Mouse (Mus musculus): ENCODE results near the gene Pcyox1. TPM values are rescaled to one million over a fixed set of nuclear protein-coding genes. Genes with fewer than 3 reads are reported as not detected.
A peak's percentile ranks its signal among the peaks of the same experiment; 100 is the strongest.

Gene Pcyox1
- polyA plus RNA-seq, 1 experiment from 2014 or later, result 99.8 TPM

GRCm38 (mm10) chr6:86373556-86373955 is 23.4 kb downstream of the Pcyox1 start:
- Histone ChIP-seq H3K4me1 (peaks cover 24% of the 10 kb centered on the region), H3K27me3 (no peaks in the 10 kb centered on the region), H3K36me3 (replicated peaks) (peaks cover 43% of the 10 kb centered on the region), H3K9ac (no peak overlapping the region), H3K27ac (no peak overlapping the region), H3K4me2 (0 out of 2 replicates have a peak overlapping the region, but pooled peaks have one; percentile 87), H3K9me3 (no peaks in the 10 kb centered on the region), H3K4me3 (replicated peaks) (no peak overlapping the region)
- ATAC-seq (ENCODE audit: low FRiP score), result no peak
- 93% methylated on average over 6 of the region's 6 CpGs for WGBS

GRCm38 (mm10) chr6:86371950-86372516 is 24.9 kb downstream of the Pcyox1 start:
- peak overlapping the region; percentile 87 for H3K4me2 ChIP-seq
- H3K9me3 ChIP-seq, result no peaks in the 10 kb centered on the region
- 4% methylated on average over 12 of the region's 12 CpGs for WGBS
- no peaks in the 10 kb centered on the region for H3K27me3 ChIP-seq
- H3K4me1 ChIP-seq, result peaks cover 24% of the 10 kb centered on the region
- peak overlapping the region; percentile 92 for H3K9ac ChIP-seq
- peaks cover 36% of the 10 kb centered on the region for H3K36me3 ChIP-seq (replicated peaks)
- peak overlapping the region; percentile 92; the same call in 1 of the 2 replicates for H3K27ac ChIP-seq
- no peak for ATAC-seq (ENCODE audit: low FRiP score)
- H3K4me3 ChIP-seq (replicated peaks), result peak overlapping the region; percentile 91

GRCm38 (mm10) chr6:86371340-86371911 is 25.5 kb downstream of the Pcyox1 start:
- H3K9ac ChIP-seq, result peak overlapping the region; percentile 92
- WGBS, result under 1% methylated on average over 50 of the region's 50 CpGs
- peak; percentile 96 for ATAC-seq (ENCODE audit: low FRiP score)
- peaks cover 27% of the 10 kb centered on the region for H3K4me1 ChIP-seq
- peak overlapping the region; percentile 87 for H3K4me2 ChIP-seq
- peak overlapping the region; percentile 91 for H3K4me3 ChIP-seq (replicated peaks)
- H3K36me3 ChIP-seq (replicated peaks), result peaks cover 30% of the 10 kb centered on the region
- no peaks in the 10 kb centered on the region for H3K9me3 ChIP-seq
- H3K27ac ChIP-seq, result peak overlapping the region; percentile 92
- no peaks in the 10 kb centered on the region for H3K27me3 ChIP-seq

DNA sequence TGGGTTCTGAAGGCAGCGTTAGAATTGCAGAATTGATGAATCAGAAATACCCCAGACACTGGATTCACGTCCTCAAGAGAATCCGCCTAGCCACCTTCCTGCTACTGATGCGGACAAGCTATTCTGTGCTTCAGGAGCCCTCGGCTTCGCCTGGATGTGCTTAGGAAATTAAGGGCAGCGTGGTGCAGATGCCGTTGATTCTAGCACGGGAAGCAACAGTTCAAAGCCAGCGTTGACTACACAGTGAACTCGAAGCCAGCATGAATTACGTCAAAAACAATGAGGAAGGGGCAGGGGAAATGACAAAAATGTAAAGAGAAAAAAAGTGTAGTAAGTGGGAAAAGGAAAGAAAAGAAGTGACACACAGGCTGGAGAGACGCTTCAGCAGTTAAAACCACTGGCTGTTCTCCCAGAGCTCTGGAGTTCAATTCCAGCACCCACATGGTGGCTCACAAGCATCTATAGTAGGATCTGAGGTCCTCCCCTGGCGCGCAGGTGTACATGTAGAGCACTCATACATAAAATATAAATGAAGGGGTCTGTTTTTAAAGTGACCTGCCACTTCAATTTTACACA is 26.1 kb downstream of the Pcyox1 start, which contains the start of gene Snrpg:
Snrpg (plus strand) TSS at position 541 of the 576 bp plus-strand sequence.
- 16% methylated on average over 15 of the region's 15 CpGs for WGBS
- H3K9me3 ChIP-seq, result no peaks in the 10 kb centered on the region
- H3K9ac ChIP-seq, result peak within 1 kb of the TSS; percentile 92
- peak within 1 kb of the TSS; percentile 91 for H3K4me3 ChIP-seq (replicated peaks)
- peak within 1 kb of the TSS; percentile 87 for H3K4me2 ChIP-seq
- peaks cover 25% of the 10 kb centered on the region for H3K36me3 ChIP-seq (replicated peaks)
- no peak for ATAC-seq (ENCODE audit: low FRiP score)
- peaks cover 33% of the 10 kb centered on the region for H3K4me1 ChIP-seq
- H3K27ac ChIP-seq, result peak within 1 kb of the TSS; percentile 92
- no peaks in the 10 kb centered on the region for H3K27me3 ChIP-seq

DNA sequence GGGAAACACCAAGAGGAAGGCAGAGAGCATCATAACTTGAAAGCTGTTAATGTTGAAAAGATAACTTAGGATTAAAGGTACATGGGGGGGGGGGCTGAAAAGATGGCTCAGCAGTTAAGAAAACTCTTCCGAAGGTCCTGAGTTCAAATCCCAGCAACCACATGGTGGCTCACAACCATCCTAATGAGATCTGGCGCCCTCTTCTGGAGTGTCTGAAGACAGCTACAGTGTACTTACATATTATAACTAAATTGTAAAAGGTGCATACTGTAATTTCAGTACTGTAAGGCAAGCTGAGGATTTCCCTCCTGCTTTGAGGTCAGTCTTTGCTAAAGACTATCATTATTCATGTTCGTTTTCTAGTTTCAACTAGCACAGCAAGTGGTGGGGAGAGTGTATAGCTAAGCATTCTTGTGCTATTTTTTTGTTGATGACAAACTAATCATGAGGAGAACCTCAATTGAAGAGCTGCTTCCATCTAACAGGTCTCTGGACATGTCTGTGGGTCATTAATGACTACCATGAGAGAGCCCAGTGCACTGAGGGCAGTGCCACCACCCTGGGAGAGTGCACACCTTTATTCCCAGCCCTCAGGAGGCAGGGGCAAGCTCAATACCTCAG is 26.8 kb downstream of the Pcyox1 start:
- Histone ChIP-seq H3K27ac (peak overlapping the region; percentile 92; the same call in 1 of the 2 replicates), H3K27me3 (no peaks in the 10 kb centered on the region), H3K4me1 (peaks cover 33% of the 10 kb centered on the region), H3K4me3 (replicated peaks) (no peak overlapping the region; the same call in 1 of the 2 replicates), H3K9me3 (no peaks in the 10 kb centered on the region), H3K9ac (peak overlapping the region; percentile 67; the same call in 1 of the 2 replicates), H3K4me2 (peak overlapping the region; percentile 87), H3K36me3 (replicated peaks) (peaks cover 24% of the 10 kb centered on the region)
- no peak for ATAC-seq (ENCODE audit: low FRiP score)
- WGBS, result 60% methylated on average over 3 of the region's 3 CpGs

- WGBS, result 90% methylated on average over 5 of the region's 5 CpGs
- no peak overlapping the region for H3K4me3 ChIP-seq (replicated peaks)
- no peak overlapping the region for H3K9ac ChIP-seq
- ATAC-seq (ENCODE audit: low FRiP score), result no peak
- no peak overlapping the region for H3K4me2 ChIP-seq
- H3K27me3 ChIP-seq, result no peaks in the 10 kb centered on the region
- peaks cover 16% of the 10 kb centered on the region for H3K36me3 ChIP-seq (replicated peaks)
- no peak overlapping the region for H3K27ac ChIP-seq
- no peaks in the 10 kb centered on the region for H3K9me3 ChIP-seq
- H3K4me1 ChIP-seq, result peaks cover 39% of the 10 kb centered on the region
These were observed 28.5 kb downstream of the Pcyox1 start for GRCm38 (mm10) chr6:86368479-86368878.

- Histone ChIP-seq H3K36me3 (replicated peaks) (peaks cover 14% of the 10 kb centered on the region), H3K4me3 (replicated peaks) (peak overlapping the region; percentile 72), H3K4me2 (peak overlapping the region; percentile 83), H3K4me1 (peaks cover 23% of the 10 kb centered on the region), H3K27me3 (no peaks in the 10 kb centered on the region), H3K9ac (peak overlapping the region; percentile 87), H3K9me3 (no peaks in the 10 kb centered on the region), H3K27ac (peak overlapping the region; percentile 76; the same call in 1 of the 2 replicates)
- no peak for ATAC-seq (ENCODE audit: low FRiP score)
- 81% methylated on average over 2 of the region's 2 CpGs for WGBS
These were observed 30.1 kb downstream of the Pcyox1 start for GRCm38 (mm10) chr6:86366853-86367249.

GRCm38 (mm10) chr6:86366125-86366852 is 30.7 kb downstream of the Pcyox1 start:
- H3K4me1 ChIP-seq, result peaks cover 23% of the 10 kb centered on the region
- ATAC-seq (ENCODE audit: low FRiP score), result no peak; the same call in 1 of the 2 replicates
- no peaks in the 10 kb centered on the region for H3K9me3 ChIP-seq
- H3K36me3 ChIP-seq (replicated peaks), result peaks cover 14% of the 10 kb centered on the region
- peak overlapping the region; percentile 83 for H3K4me2 ChIP-seq
- 43% methylated on average over 25 of the region's 25 CpGs for WGBS
- peak overlapping the region; percentile 72 for H3K4me3 ChIP-seq (replicated peaks)
- peak overlapping the region; percentile 87 for H3K9ac ChIP-seq
- peak overlapping the region; percentile 76 for H3K27ac ChIP-seq
- no peaks in the 10 kb centered on the region for H3K27me3 ChIP-seq

DNA sequence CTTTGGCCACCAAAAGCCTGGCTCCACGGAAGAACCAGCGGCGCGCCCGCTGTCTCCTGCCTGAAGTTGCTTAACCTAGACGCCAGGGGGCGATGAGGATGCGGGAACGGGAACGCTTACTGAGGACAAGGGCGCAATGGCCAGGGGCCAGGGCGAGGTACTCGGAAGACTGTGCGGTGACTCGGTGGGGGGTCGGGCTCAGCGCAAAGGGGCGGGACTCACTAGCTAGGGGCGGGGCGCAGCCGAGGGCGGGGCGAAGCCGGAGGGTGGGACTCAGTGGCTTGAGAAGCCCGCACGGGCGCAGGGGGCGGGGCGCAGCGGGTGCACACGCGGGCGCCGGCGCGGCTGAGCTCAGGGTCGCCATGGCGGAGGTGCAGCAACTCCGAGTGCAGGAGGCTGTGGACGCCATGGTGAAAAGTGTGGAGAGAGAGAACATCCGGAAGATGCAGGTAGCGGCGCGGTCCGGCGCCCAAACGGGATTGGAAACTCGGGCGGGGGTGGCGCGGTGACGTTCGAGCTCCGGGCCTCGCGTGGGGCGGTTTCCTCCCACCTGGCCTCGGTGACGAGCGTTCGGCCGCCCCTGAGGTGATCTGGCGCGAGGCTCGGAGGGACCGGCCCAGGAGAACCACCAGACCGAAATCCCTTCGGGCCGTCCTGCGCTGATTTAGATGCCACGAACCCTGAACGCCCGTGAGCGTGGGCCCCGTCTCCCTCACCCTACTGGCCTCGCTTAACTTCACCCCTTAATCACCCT is 31.4 kb downstream of the Pcyox1 start, which contains the start of gene Fam136a:
Fam136a (plus strand) TSS at position 276 of the 754 bp plus-strand sequence.
- WGBS, result under 1% methylated on average over 68 of the region's 76 CpGs

GRCm38 (mm10) chr6:86364442-86365141 is 32.4 kb downstream of the Pcyox1 start:
- H3K36me3 ChIP-seq (replicated peaks), result peaks cover 14% of the 10 kb centered on the region
- H3K27me3 ChIP-seq, result no peaks in the 10 kb centered on the region
- peak overlapping the region; percentile 81 for H3K27ac ChIP-seq
- WGBS, result 4% methylated on average over 17 of the region's 17 CpGs
- H3K9me3 ChIP-seq, result no peaks in the 10 kb centered on the region
- H3K4me3 ChIP-seq (replicated peaks), result peak overlapping the region; percentile 72
- ATAC-seq (ENCODE audit: low FRiP score), result peak; percentile 37
- peak overlapping the region; percentile 83 for H3K4me2 ChIP-seq
- H3K4me1 ChIP-seq, result peaks cover 16% of the 10 kb centered on the region
- peak overlapping the region; percentile 87 for H3K9ac ChIP-seq

More for the DNA sequence above, 31.4 kb downstream of the Pcyox1 start, which contains the start of gene Fam136a:
- Histone ChIP-seq H3K4me3 (replicated peaks) (peak within 1 kb of the TSS; percentile 72), H3K27me3 (no peaks in the 10 kb centered on the region), H3K4me1 (peaks cover 18% of the 10 kb centered on the region), H3K9me3 (no peaks in the 10 kb centered on the region), H3K4me2 (peak within 1 kb of the TSS; percentile 83), H3K9ac (peak within 1 kb of the TSS; percentile 87), H3K27ac (peak within 1 kb of the TSS; percentile 76), H3K36me3 (replicated peaks) (peaks cover 14% of the 10 kb centered on the region)
- peak; percentile 95 for ATAC-seq (ENCODE audit: low FRiP score)

- Histone ChIP-seq H3K4me3 (replicated peaks) (no peak overlapping the region), H3K9ac (no peak overlapping the region), H3K9me3 (no peaks in the 10 kb centered on the region), H3K4me1 (peaks cover 12% of the 10 kb centered on the region), H3K36me3 (replicated peaks) (no peaks in the 10 kb centered on the region), H3K4me2 (no peak overlapping the region), H3K27me3 (no peaks in the 10 kb centered on the region), H3K27ac (no peak overlapping the region)
- ATAC-seq (ENCODE audit: low FRiP score), result no peak
- WGBS, result 88% methylated on average over 7 of the region's 7 CpGs
These were observed 35.6 kb downstream of the Pcyox1 start for GRCm38 (mm10) chr6:86361373-86361772.

Data from forebrain, embryonic 12.5 days (tissue).